Mouse (Mus musculus) frontal cortex, adult 2 months (tissue): Measurements from ENCODE around the gene Ltb. TPM values are rescaled to one million over a fixed set of nuclear protein-coding genes. Genes with fewer than 3 reads are reported as not detected.
"Not testable (repeated sequence)": the region's sequence is repeated elsewhere in the genome, so short reads cannot be mapped to it uniquely, and the experiment has no call there.

ENCODE experiments used
- DNase-seq, 2 experiments: peaks; one replicate each; pipeline ENCODE4 v3.0.0; 2022; ENCODE audit warnings: low spot score in 1 of 2; ENCODE audit errors: extremely low spot score in 1 of 2
- polyA plus RNA-seq: library from polyadenylated mRNA; depleted of rRNA; stranded (reverse); fragments of >200 nt; gene quantifications from 2 replicates; pipeline ENCODE4 v1.2.3, GENCODE M21; 2012

Ltb gene
- polyA plus RNA-seq, 1 experiment = 0.88 TPM

DNA sequence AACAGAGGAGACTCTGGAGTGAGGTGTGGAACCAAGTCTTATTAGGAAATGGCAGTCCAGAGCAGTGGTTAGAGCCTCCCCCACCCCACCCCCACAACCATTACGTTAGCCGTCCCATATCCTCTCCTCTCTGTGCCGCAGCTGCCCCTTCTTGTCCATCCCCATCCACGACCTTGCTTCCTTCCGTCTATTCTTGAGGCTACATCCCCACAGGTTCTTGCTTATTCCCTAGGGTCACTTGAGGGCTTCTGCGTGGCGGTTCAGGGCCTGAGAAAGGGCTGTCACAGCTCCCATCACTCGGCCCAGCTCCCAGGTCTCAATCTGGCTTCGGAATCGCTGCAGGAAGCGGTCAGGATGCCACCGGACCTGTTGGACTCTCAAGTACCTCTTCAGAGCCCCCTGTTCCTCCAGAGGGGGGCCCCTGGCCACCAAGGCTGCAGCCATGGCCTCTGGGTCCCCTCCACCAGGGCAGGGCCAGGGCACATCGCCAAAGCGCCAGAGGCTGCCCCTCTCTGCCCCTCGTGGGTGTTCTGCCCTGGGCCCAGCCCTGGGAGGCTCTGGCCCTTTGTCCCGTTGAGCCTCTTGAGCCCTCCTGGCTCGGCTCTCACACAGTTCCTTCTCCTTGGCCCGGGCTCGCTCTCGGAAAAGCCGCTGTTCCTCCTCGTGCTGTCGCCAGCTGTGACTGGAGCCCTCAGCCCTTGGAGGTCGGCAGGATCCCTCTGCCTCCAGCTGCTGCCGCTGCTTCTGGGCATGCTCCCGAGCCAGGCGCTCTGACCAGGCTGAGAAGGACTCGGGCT lies 26.1 kb downstream of the Ltb start, which contains the start of gene Gm16181:
Gene Gm16181 (plus strand): TSS at position 679 of the 797 bp plus-strand sequence.
- no peak for DNase-seq

DNA sequence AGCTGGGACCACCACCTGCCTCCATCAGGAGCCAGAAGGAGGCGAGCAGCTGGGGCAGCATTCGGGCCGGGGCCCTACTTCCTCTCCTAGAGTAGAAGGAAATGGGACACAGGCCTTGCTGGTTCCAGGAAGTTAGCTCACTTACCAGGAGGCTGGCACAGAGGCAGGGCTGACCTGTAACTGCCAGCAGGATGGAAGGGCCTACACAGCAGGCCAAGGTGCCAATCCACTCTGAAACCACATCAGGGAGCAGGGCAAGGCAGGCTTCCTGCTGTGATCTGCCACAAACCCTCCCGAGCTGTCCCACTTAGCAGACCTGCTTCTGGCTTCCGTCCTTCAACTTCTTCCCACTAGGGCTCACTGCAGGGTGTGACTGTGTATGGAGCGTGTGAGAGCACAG lies 28.1 kb downstream of the Ltb start:
- no peak for DNase-seq

DNA sequence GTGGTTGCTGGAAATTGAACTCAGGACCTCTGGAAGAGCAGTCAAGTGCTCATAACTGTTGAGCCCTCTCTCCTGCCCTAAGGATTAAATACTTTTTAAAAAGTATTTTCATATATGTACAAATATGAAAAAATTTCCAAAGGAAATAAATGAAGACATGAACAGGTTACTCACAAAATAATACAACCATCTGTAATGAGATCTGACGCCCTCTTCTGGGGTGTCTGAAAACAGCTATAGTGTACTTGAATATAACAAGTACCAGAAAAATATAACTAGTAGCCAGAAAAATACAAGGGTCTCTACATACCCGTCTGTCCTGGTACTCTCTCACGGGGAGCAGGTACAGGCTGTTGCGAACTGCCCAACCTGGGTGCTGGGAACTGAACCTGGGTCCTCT lies 30.4 kb downstream of the Ltb start:
- no peak for DNase-seq

DNA sequence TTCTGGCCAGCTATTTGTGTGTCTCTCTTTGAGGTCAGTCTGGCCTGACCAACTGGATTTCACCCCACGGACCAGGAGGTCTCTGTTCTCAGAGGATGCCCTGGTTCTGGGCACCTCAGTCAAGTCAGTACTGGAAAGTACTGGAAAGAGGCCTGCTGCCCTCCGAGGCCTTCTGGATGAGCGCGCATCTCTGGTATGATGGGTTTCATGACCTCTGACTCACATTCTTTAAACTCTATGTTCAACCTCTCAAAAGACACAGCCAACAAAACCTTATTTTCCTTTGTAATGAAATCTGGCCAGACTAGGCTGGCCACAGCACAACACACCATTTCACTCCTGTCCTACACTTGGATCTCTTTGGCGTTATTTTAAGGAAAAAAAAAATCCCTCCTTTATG lies 31.2 kb downstream of the Ltb start:
- DNase-seq = no peak

DNA sequence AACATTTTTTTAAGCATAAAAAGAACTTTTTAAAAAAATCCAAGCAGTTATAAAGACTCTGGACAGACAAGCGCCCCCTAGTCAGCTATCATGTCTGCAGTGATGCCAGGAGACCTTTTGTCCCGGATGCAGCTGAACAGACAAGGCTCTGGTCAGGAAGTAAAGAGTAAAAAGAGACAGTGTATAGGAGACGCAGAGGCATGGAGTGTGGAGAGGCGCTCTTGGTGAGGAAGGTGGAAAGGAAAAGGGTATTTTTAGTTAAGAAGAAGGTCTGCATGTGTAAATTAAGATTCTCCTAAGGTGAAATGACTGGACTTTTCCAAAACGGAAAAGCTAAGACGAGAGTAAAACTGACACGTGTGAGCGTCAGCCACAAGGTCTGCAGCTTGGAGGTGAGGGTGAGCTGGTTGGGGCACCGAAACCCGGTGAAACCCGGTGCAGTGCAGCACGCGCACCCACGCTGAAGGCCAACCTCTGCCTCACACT lies 32.4 kb downstream of the Ltb start:
- DNase-seq = no peak

DNA sequence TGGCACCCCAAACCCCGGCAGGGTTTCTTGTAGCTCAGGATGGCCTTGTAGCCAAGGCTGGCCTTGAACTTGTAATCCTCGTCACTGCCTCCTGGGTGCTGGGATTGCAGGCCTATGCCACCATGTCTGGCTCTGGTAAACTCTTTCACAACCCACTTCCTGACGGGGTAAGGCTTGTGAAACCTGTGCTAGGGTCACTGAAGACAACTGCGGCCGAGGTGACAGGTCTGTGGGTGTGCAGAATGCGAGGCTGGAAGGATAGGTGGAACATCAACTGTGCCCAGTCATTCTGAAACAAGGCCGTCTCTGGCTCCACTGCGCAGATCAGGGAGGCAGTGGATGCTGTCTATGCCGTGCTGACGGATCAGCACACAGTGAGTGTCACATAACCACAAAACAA lies 36.8 kb downstream of the Ltb start:
- DNase-seq = no peak

DNA sequence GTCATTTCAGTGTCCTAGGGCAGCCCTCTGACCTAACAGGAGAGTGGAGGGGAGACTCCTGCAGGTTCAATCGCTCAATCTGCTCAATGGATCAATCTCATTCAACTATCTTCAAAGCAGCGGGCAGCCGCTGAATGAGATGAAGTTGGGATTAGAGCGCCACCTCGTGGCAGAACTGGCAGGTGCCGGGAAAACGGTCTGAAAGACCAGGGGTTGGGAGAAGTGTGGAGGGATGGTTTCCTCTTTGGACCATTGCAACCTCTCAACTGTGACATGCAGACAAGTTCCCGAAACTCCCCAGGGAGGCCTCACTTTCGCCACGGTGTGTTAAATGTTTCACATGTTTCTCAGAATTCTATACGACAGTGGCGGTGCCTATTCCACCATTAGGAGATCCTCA lies 37.8 kb downstream of the Ltb start:
- DNase-seq = peak in 1 of 2 experiments; percentile 92

DNA sequence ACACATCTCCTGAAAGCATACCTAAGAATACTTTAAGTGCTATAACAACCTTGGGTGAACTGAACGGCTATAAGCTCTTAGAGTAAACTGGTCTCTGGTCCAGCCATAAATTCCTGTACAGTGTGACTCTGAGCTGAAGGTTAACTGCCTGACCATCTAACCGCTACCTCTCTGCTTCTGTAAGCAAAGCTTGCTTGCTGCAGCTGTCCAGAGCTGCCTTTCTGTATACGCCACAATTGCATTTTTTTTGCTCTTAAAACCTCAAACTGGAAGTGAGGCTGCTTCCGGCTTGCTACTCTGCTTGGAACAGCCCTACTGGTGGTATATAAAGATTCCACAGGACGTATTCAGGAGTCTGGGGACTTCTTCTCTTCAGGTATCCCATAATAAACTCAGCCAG lies 38.4 kb downstream of the Ltb start:
- no peak for DNase-seq

DNA sequence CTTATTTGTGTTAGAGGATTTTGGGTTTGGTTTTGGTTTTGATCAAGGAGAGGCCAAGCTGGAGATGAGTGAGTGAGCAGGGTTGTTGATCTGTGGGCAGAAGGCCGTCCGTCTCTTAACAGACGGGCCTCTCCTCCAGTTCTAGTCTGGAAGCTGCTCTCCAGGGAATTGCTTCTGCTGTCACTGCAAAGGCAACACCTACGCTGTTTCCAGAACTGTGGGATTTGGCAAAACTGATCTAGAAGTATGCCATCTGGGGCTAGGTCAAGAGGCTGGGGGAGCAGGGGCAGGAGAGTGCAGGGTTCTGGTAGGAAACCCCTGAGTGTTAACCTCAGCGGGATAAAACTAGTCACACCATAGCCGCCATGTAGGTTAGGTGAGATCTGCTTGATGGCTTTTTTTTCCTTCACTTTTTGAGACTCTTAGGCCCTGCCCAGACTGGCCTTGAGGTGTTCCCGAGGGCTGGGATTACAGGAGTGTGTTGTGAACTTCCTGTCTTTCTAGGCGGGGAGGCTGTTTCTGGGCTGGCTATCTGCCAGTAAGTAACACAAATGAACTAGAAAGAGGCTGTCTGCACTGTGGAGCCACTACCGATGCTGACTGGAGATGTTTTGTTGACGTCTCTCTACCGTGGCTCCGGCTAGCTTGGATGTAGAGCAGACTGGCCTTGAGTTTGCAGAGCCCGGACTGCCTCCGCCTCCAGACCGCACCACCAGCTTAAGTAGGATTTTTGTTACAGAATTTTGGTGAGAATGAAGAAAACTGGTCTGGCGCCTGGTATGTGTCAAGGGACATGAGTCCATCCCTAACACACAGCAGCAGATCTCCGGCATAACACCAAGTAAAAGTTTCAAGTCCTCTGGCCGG lies 39.1 kb downstream of the Ltb start, which contains the start of gene Atp6v1g2:
Gene Atp6v1g2 (plus strand): TSS at position 547 of the 867 bp plus-strand sequence.
- DNase-seq = no peak

DNA sequence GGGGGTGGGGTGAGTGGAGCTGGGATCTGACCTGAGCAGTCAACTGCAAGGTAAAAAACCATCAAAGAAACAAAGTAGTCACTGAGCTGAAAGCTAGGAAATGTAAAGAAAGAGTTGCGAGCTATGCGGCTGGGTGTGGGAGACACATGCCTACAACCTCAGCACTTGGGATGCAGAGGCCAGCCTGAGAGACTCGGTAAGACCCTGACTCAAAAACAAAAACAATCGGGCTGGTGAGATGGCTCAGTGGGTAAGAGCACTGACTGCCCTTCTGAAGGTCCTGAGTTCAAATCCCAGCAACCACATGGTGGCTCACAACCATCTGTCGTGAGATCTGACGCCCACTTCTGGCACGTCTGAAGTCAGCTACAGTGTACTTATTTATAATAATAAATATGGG lies 39.9 kb downstream of the Ltb start:
- DNase-seq = not testable (repeated sequence)

DNA sequence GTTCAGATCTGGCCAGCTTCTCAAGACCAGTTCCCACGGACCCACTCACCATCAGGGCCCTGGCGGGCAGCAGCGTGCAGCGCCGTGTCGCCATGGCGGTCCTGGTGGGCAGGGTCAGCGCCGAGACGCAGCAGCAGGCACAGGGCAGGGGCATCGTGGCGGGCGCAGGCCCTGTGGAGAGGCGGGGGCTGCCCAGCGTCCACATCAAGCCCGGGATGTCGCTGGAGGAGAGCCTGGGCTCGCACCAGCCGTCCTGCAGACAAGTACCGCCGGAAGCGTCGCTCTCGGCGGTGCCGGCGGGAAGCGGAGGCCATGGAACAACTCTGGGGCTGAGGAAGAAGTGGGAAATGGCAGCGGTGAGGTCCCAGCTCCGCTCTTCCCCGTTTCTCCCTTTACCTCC lies 40.7 kb downstream of the Ltb start:
- no peak for DNase-seq

DNA sequence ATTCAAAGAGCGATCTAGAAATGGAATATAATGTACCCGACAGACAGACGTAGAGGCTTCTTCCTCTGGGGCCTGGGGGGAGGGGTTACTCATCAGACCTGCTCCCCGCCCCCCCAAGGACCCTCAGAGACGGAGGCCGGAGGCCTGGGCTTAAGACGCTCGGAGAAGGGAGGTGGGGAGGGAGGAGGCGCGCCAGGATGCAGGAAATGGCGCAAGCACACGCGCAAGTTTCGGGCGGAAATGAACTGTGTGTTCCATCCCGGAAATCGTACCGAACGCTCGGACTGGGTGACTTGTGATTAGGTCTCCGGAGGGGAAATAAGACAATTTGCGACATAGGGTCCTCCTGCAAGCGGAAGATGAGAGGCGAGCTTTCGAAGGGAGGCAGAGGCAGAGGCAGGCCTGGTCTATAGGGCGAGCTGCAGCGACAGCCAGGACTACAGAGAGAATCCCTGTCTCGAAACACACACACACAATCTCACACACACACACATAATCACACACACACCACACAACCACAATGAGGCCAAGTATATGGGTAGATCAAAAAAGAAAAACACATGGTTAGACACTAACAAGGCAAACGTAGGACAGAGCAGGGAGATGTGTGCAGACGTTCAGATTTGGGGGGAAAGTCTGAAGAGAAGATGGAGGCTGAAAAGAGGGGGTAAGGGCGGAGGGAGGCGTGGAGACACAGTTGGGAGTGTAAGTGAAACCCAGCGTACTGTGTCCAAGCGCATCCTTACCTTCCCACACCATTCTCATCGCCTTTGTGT lies 41.6 kb downstream of the Ltb start, which contains the start of gene Nfkbil1:
Gene Nfkbil1 (minus strand): TSS at position 179 of the 776 bp plus-strand sequence.
- DNase-seq = peak; percentile 91 to 95

DNA sequence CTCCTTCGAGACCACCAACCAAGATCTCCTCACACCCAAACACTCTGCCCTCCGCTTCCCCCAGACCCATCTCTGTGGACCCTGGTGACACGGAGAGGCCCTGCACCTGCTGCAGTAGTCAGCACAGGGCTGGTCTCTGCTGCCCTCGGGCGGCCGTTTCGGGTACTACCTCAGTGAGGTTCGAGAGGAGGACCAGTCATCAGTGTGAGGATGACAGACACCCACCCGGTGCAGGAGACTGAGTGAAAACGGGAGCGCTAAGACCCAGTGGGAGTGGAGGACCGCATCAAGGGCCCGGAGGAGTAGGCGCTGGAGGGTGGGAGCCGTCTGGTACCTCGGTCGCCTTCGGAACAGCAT lies 42.1 kb downstream of the Ltb start:
- DNase-seq = peak; percentile 97 to 100

DNA sequence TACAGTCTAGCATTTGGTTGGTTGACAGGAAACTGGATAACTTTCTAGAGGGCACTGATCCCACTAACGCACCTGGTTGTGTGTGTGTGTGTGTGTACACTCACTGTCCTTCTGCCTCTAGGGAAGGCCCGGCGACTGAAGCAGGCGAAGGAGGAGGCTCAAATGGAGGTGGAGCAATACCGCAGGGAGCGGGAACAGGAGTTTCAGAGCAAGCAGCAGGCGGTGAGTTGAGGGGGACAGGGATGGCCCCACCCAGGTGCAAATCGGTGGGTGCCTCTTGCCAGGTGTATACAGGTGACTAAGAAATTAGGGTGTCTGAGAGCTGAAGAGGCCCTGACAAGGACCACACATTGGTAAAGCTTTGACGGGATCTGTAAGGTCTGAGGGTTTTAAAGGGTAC lies 42.8 kb downstream of the Ltb start:
- peak in 1 of 2 experiments; percentile 51 for DNase-seq

DNA sequence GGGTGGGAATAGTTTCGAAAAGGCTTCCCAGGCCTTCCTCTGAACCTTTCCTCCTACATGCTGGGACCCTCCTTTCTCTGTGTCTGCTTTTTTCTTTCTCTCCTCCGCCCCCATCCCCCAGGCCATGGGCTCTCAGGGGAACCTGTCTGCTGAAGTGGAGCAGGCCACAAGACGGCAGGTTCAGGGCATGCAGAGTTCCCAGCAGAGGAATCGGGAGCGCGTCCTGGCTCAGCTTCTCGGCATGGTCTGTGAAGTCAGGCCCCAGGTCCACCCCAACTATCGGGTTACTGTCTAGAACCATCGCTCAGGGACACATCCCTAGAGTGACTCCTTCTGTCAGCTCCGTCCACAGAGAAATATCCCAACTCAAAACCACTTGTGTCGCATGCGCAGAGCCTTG lies 43.3 kb downstream of the Ltb start:
- DNase-seq = no peak

DNA sequence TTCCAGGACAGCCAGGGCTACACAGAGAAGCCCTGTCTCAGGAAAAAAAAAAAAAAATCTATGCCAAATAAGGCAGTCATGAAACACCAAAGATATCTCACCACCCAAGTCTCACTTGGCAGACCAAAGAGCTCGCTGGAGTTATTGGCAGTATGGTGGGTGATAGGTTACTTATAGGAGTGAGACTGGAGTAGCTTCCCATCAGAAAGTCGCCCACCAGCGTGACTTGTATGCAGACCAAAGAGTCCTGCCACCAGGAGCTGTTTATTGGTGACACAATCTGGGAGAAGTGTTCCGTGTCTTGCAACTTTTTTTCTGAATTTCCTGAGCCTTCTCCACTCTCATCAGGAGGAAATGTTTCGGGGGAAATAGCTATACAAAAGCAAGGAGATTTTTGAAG lies 45.5 kb downstream of the Ltb start:
- peak in 1 of 2 experiments; percentile 38 for DNase-seq

DNA sequence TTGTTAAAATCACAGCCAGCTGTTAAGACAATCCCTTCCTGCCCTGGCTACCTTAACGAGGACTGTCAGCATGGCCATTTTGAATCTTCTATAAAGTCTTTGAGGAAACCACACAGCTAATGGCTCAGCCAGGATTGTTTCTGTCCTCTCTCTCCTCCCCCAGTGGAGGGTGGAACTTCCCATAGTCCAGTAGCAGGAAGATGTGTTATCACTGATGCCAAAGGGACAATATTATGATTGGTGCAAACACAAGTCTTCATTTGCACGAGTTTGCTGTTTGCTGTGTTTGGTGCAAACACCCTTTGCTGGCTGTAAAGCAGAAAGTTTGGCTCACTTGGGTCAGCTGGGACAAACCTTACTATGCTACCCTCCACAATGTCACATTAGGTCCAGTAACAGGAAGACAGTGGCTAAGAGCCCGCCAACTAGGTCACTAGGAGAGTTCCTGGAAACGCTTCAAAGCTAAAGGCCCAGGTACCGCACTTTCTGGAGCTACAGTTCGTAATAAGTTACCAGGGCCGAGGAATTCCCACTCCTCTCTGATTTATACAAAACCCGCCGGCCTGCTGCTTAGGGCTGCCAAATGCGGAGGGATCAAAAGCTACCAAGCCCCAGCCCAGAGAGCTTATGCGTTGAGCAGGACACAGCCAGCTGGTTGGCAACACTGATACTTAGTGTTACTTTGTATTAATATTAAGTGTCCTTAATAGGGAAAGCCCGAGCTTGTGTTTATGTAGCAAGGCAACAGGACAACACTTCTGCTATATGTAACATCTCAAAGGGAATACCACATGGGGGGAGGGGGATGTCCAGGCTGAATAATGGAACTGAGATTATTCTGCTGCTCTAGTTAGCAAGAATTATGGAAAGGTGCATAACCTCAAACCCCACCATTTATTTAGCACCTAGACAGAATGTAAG lies 46.4 kb downstream of the Ltb start:
- no peak for DNase-seq

DNA sequence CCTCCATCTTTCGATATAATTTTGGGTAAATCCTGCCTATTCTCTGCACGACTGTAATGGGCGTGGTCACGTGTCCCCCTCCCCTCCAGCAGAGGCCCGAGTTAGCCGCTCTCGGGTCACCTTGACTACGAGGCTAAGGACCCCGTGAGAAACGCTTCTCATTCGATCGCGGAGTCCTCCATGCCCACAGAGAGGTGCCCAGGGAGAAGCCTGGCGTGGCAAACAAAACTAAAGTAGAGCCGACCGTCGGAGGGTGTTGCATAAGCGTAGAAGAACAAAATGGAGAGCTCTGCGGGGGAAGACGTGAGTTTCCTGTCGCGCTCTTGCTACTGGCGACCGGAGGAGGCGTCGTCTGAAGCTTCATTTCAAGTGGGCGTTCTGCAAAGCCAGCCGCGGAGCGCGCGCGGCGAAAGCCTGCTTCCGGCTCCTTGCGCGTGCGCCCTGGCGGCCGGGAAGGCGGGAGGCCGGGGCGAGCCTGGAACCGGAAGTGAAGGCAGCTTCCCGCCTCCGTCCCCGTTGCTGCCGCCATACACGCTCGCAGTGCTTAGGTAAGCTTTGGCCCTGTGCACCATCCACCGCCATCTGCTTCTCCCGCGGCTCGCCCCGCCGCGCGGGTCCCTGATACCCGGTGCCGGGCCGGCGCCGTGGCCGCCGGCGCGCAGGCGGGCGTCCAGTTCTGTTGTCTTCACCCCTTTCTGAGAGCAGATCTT lies 47.2 kb downstream of the Ltb start, which contains the start of gene Ddx39b:
Gene Ddx39b (plus strand): TSS at position 442 of the 710 bp plus-strand sequence.
- DNase-seq = peak; percentile 95 to 96
